ENCODE assay signal across 18 mouse cellular contexts in the genomic region with DNA sequence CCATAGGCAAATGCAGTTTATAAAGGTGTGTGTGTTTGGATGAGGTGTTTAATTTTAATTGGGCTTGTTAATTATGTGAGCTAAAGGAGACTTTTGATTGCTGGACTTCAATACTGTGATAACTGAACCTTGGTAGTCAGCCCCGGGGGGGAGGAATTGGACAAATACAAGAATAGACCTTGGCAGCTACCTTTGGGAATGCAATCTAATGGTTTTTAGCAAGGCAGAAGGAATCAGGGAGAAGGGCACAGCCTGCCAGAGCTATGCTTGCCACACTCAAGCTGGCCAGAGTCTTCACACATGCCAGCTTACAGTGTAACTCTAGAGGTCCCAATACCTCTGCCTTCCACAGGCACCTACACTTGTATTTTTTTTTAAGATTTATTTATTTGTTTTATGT. TPM values are rescaled to one million over a fixed set of nuclear protein-coding genes. Genes with fewer than 3 reads are reported as not detected.
DNase-seq lines count a peak whose midpoint lies in the region; ATAC-seq and TF ChIP-seq lines count a peak whose summit lies in the region.
"Had no signal": no experiment of that assay in that cellular context is flagged by ENCODE, and none has a peak within 500 bp of the region (broad histone marks: within the 10 kb centered on the region; RNA-seq: fewer than 3 reads in every experiment).

No protein-coding gene starts in this region.

- ATAC-seq in kidney, embryonic 16.5 days (ENCODE audit: low FRiP score, low TSS enrichment), result no peak
- ATAC-seq in forebrain, postnatal 0 days, result no peak
- ATAC-seq: forebrain, embryonic 13.5 days; hindbrain, embryonic 16.5 days; intestine, postnatal 0 days; lung, postnatal 0 days; midbrain, embryonic 13.5 days had no signal

- H3K4me1 ChIP-seq in kidney, embryonic 16.5 days (ENCODE audit: insufficient read depth, low read length), result no peaks in the 10 kb centered on the region
- no peaks in the 10 kb centered on the region for H3K4me1 ChIP-seq in forebrain, postnatal 0 days (ENCODE audit: insufficient read depth)
- H3K4me1 ChIP-seq in lung, adult 2 months (ENCODE audit: control insufficient read depth, insufficient read depth, low read length), result peaks cover 2% of the 10 kb centered on the region; the same call in 1 of the 2 replicates
- H3K4me1 ChIP-seq: forebrain, embryonic 13.5 days; midbrain, embryonic 13.5 days had no signal

- H3K27me3 ChIP-seq in kidney, embryonic 16.5 days (ENCODE audit: insufficient read depth, low read length), result no peaks in the 10 kb centered on the region
- no peaks in the 10 kb centered on the region for H3K27me3 ChIP-seq in forebrain, postnatal 0 days (ENCODE audit: insufficient read depth, low read length)
- H3K27me3 ChIP-seq: forebrain, embryonic 13.5 days; midbrain, embryonic 13.5 days had no signal

- WGBS in kidney, embryonic 16.5 days, result 93% methylated on average over 1 of the region's 1 CpGs
- WGBS in forebrain, postnatal 0 days, result 64% methylated on average over 1 of the region's 1 CpGs
- 90% methylated on average over 1 of the region's 1 CpGs for WGBS in lung, adult 2 months

- no peak overlapping the region for H3K4me3 ChIP-seq in kidney, embryonic 16.5 days (ENCODE audit: low read length)
- H3K4me3 ChIP-seq in forebrain, postnatal 0 days (ENCODE audit: low read depth, low read length), result no peak overlapping the region
- no peak overlapping the region for H3K4me3 ChIP-seq in lung, adult 2 months (replicated peaks; ENCODE audit: extremely low read depth, low read depth, low read length)
- H3K4me3 ChIP-seq: forebrain, embryonic 13.5 days; midbrain, embryonic 13.5 days had no signal

- H3K36me3 ChIP-seq in kidney, embryonic 16.5 days (ENCODE audit: insufficient read depth, low read length), result no peaks in the 10 kb centered on the region
- H3K36me3 ChIP-seq in forebrain, postnatal 0 days (ENCODE audit: insufficient read depth), result no peaks in the 10 kb centered on the region
- H3K36me3 ChIP-seq: midbrain, embryonic 13.5 days had no signal

- no peak for TF ChIP-seq CTCF in brain, embryonic 14.5 days (IDR thresholded peaks at IDR 0.05; ENCODE audit: borderline replicate concordance, extremely low read depth, insufficient read depth, insufficient read length)
- no peak for TF ChIP-seq CTCF in forebrain, postnatal 0 days (IDR thresholded peaks at IDR 0.05; ENCODE audit: low read depth)
- no peak for TF ChIP-seq CTCF in lung, adult 2 months (IDR thresholded peaks at IDR 0.05; ENCODE audit: insufficient read depth, low read length)

- H3K4me2 ChIP-seq in kidney, embryonic 16.5 days (replicated peaks; ENCODE audit: low read depth, low read length), result no peak overlapping the region
- no peak overlapping the region for H3K4me2 ChIP-seq in forebrain, postnatal 0 days (ENCODE audit: low read depth)
- H3K4me2 ChIP-seq: forebrain, embryonic 13.5 days; midbrain, embryonic 13.5 days had no signal

- H3K9me3 ChIP-seq in kidney, embryonic 16.5 days (ENCODE audit: low read length), result no peaks in the 10 kb centered on the region
- H3K9me3 ChIP-seq in forebrain, postnatal 0 days (ENCODE audit: low read length), result no peaks in the 10 kb centered on the region
- H3K9me3 ChIP-seq: forebrain, embryonic 13.5 days; midbrain, embryonic 13.5 days had no signal

- DNase-seq in cerebellum, postnatal 25 days, result peak; percentile 28 to 57
- no peak for DNase-seq in cerebellum, adult 8-10 months
- DNase-seq in kidney, adult 11 months, result peak; percentile 30
- peak; percentile 19 for DNase-seq in brain, embryonic 14.5 days (ENCODE audit: low read depth)
- peak; percentile 10 for DNase-seq in gastrocnemius, postnatal 10 days
- no peak for DNase-seq in forebrain, postnatal 0 days
- DNase-seq in lung, adult 2 months, result no peak
- DNase-seq: cerebellum, adult 11-12 months; right cerebral cortex, postnatal 14 days; thymus, postnatal 25 days had no signal

- no peak overlapping the region for H3K9ac ChIP-seq in kidney, embryonic 16.5 days (replicated peaks; ENCODE audit: low read length)
- no peak overlapping the region for H3K9ac ChIP-seq in forebrain, postnatal 0 days
- H3K9ac ChIP-seq: forebrain, embryonic 13.5 days; liver, embryonic 14.5 days; midbrain, embryonic 13.5 days had no signal

- no peak overlapping the region for H3K27ac ChIP-seq in kidney, embryonic 16.5 days (ENCODE audit: low read length)
- no peak overlapping the region for H3K27ac ChIP-seq in forebrain, postnatal 0 days (ENCODE audit: low read depth, low read length)
- H3K27ac ChIP-seq: forebrain, embryonic 13.5 days; liver, embryonic 14.5 days; midbrain, embryonic 13.5 days; stomach, postnatal 0 days had no signal

- TF ChIP-seq POLR2A in brain, embryonic 14.5 days (IDR thresholded peaks at IDR 0.05; ENCODE audit: borderline replicate concordance, extremely low read depth, insufficient read depth, insufficient read length, poor library complexity, severe bottlenecking), result no peak
- no peak for TF ChIP-seq POLR2A in lung, adult 2 months (IDR thresholded peaks at IDR 0.05; ENCODE audit: borderline replicate concordance, extremely low read depth, low read depth, low read length)

RNA-seq across cellular contexts. Expression of gene Strip2, which starts 18.9 kb away (rescaled TPM):
- polyA plus RNA-seq in kidney, embryonic 16.5 days (2015; fragmentation: Nextera tagmentation; extraction: Ambion mirVana), result 1.5 and 1.7 TPM in 2 replicates
- 2.3 and 3.1 TPM in 2 replicates for polyA plus RNA-seq in brain, embryonic 14.5 days (2012; rRNA removed)
- total RNA-seq in gastrocnemius, postnatal 10 days (2021), result 1 to 10 TPM; 5.3 to 5.5 TPM
- 9.5 and 14.4 TPM in 2 replicates for total RNA-seq in forebrain, postnatal 0 days (2014; rRNA removed)
- polyA plus RNA-seq in forebrain, postnatal 0 days (2015; fragmentation: Nextera tagmentation; extraction: Ambion mirVana), result 4.0 and 5.2 TPM in 2 replicates
- polyA plus RNA-seq in lung, adult 2 months (2012; rRNA removed), result 0.79 and 0.89 TPM in 2 replicates

Comparison
In these comparisons a context has a peak if more than half of its experiments do, and no peak if none do; other contexts are left out.
1. DNase-seq: peak in cerebellum, postnatal 25 days (2 of 2), kidney, adult 11 months (single experiment), brain, embryonic 14.5 days (single experiment) and gastrocnemius, postnatal 10 days (single experiment); none in cerebellum, adult 8-10 months (single experiment), forebrain, postnatal 0 days (single experiment) and lung, adult 2 months (single experiment).